ENCODE assay signal across 21 mouse cellular contexts in genomic region chr9:46362459-46362858, GRCm38 (mm10). TPM values are rescaled to one million over a fixed set of nuclear protein-coding genes. Genes with fewer than 3 reads are reported as not detected.
"Had no signal": no experiment of that assay in that cellular context is flagged by ENCODE, and none has a peak within 500 bp of the region (broad histone marks: within the 10 kb centered on the region; RNA-seq: fewer than 3 reads in every experiment).

No protein-coding gene starts in this region.

- DNase-seq: gastrocnemius, postnatal 14 days; gastrocnemius, postnatal 36 days; heart, adult 2 months; heart, postnatal 4 days; kidney, adult 11 months; kidney, adult 2 months; kidney, postnatal 10 days; kidney, postnatal 25 days; kidney, postnatal 4 days had no signal

- ATAC-seq: hindbrain, postnatal 0 days; intestine, embryonic 16.5 days; liver, embryonic 12.5 days had no signal

RNA-seq across cellular contexts. Expression of gene 4931429L15Rik, which starts 42.7 kb away (rescaled TPM):
- total RNA-seq: gastrocnemius, adult 18-20 months; gastrocnemius, adult 8-10 months; gastrocnemius, postnatal 14 days; gastrocnemius, postnatal 36 days; heart, adult 2 months; heart, postnatal 25 days; heart, postnatal 4 days; hindbrain, postnatal 0 days; layer of hippocampus, adult 2 months; layer of hippocampus, postnatal 10 days; layer of hippocampus, postnatal 25 days; left cerebral cortex, adult 2 months; left cerebral cortex, postnatal 14 days; liver, adult 2 months had no signal
